Mouse (Mus musculus): ENCODE results near the gene Myh9.

GRCm38 (mm10) chr15:77788356-77788755 is 53.6 kb downstream of the Myh9 start:
- TF ChIP-seq CTCF (IDR thresholded peaks at IDR 0.05; ENCODE audit: borderline replicate concordance, extremely low read depth, insufficient read depth, insufficient read length) (no peak), POLR2A (IDR thresholded peaks at IDR 0.05; ENCODE audit: borderline replicate concordance, extremely low read depth, insufficient read depth, insufficient read length, poor library complexity, severe bottlenecking) (no peak)

Data from brain, embryonic 14.5 days (tissue).